Mouse (Mus musculus) regulatory T cell (primary cell): ENCODE data around the gene Prickle3.
"Not testable (repeated sequence)": the region's sequence is repeated elsewhere in the genome, so short reads cannot be mapped to it uniquely, and the experiment has no call there.

Source experiments
- in situ Hi-C: fragments of 300-600 bp; cut with MboI, MseI; formaldehyde crosslinking; loops from one replicate; pipeline ENCODE4 v1.15.1; 2025; ENCODE audit warnings: high pct_unique_total_duplicates

The Prickle3 gene

GRCm38 (mm10) chrX:7670921-7671623, 14.0 kb downstream of the Prickle3 start, which contains the start of gene Plp2:
TSS of gene Plp2 (minus strand) at chrX:7671390.
- in situ Hi-C loops: no loop called here

GRCm38 (mm10) chrX:7672739-7673138, 15.7 kb downstream of the Prickle3 start:
- in situ Hi-C loops: no loop called here

- in situ Hi-C loops: no loop called here
Measured at GRCm38 (mm10) chrX:7673578-7674281, 16.7 kb downstream of the Prickle3 start.

- in situ Hi-C loops: no loop called here
Measured at GRCm38 (mm10) chrX:7674284-7675000, 17.4 kb downstream of the Prickle3 start.

- in situ Hi-C loops: no loop called here
Measured at GRCm38 (mm10) chrX:7675001-7675380, 17.9 kb downstream of the Prickle3 start.

- in situ Hi-C loops: no loop called here
Measured at GRCm38 (mm10) chrX:7678986-7679385, 21.9 kb downstream of the Prickle3 start.

GRCm38 (mm10) chrX:7679405-7680056, 22.5 kb downstream of the Prickle3 start:
- in situ Hi-C loops: no loop called here

- in situ Hi-C loops: no loop called here
Measured at GRCm38 (mm10) chrX:7680057-7680412, 23.0 kb downstream of the Prickle3 start.

GRCm38 (mm10) chrX:7680864-7681263, 23.8 kb downstream of the Prickle3 start, which contains the start of gene Magix:
TSS of gene Magix (minus strand) at chrX:7681251.
- in situ Hi-C loops: no loop called here

GRCm38 (mm10) chrX:7688321-7688720, 31.3 kb downstream of the Prickle3 start:
- in situ Hi-C loops: no loop called here

- in situ Hi-C loops: no loop called here
Measured at GRCm38 (mm10) chrX:7690486-7690885, 33.4 kb downstream of the Prickle3 start.

- in situ Hi-C loops: no loop called here
Measured at GRCm38 (mm10) chrX:7692862-7693261, 35.8 kb downstream of the Prickle3 start.

GRCm38 (mm10) chrX:7696520-7696919, 39.5 kb downstream of the Prickle3 start:
- in situ Hi-C loops: no loop called here

- in situ Hi-C loops: no loop called here
Measured at GRCm38 (mm10) chrX:7696954-7697381, 39.9 kb downstream of the Prickle3 start, which contains the start of gene Gpkow. TSS of gene Gpkow (plus strand) at chrX:7697131.

- in situ Hi-C loops: loop anchor here (5.0 kb wide), 1 partner anchor 384 kb away; no protein-coding TSS in a partner anchor
Measured at GRCm38 (mm10) chrX:7713764-7714134, 56.7 kb downstream of the Prickle3 start.

GRCm38 (mm10) chrX:7714135-7714899, 57.3 kb downstream of the Prickle3 start, which contains the start of gene Wdr45:
TSS of gene Wdr45 (plus strand) at chrX:7714333.
- in situ Hi-C loops: loop anchor here (5.0 kb wide), 1 partner anchor 383 kb away; no protein-coding TSS in a partner anchor

GRCm38 (mm10) chrX:7716058-7716457, 59.0 kb downstream of the Prickle3 start:
- in situ Hi-C loops: not testable (repeated sequence)
